Mouse (Mus musculus) spleen, postnatal 36 days (tissue): ENCODE results near the gene Eepd1.

Experiments
- DNase-seq, 2 experiments: peaks; one replicate each; pipeline ENCODE4 v3.0.0; 2022; ENCODE audit warnings: low spot score in 2 of 2, mixed read lengths in 1 of 2

Gene Eepd1

GRCm38 (mm10) chr9:25532105-25532504 lies 50.8 kb downstream of the Eepd1 start:
- no peak for DNase-seq

GRCm38 (mm10) chr9:25535487-25535886 lies 54.1 kb downstream of the Eepd1 start:
- DNase-seq, result no peak

GRCm38 (mm10) chr9:25539461-25539860 lies 58.1 kb downstream of the Eepd1 start:
- DNase-seq, result no peak

- DNase-seq, result no peak
Measured at GRCm38 (mm10) chr9:25541355-25541754, 60.0 kb downstream of the Eepd1 start.

GRCm38 (mm10) chr9:25545212-25545611 lies 63.9 kb downstream of the Eepd1 start:
- no peak for DNase-seq

GRCm38 (mm10) chr9:25549130-25550060 lies 68.0 kb downstream of the Eepd1 start:
- DNase-seq, result no peak

- no peak for DNase-seq
Measured at GRCm38 (mm10) chr9:25550196-25550595, 68.8 kb downstream of the Eepd1 start.

GRCm38 (mm10) chr9:25552532-25552931 lies 71.2 kb downstream of the Eepd1 start:
- no peak for DNase-seq

GRCm38 (mm10) chr9:25554246-25554803 lies 73.0 kb downstream of the Eepd1 start:
- no peak for DNase-seq

GRCm38 (mm10) chr9:25555261-25555660 lies 73.9 kb downstream of the Eepd1 start:
- DNase-seq, result no peak

GRCm38 (mm10) chr9:25556008-25556407 lies 74.7 kb downstream of the Eepd1 start:
- no peak for DNase-seq

- DNase-seq, result no peak
Measured at GRCm38 (mm10) chr9:25557378-25557777, 76.0 kb downstream of the Eepd1 start.

- DNase-seq, result no peak
Measured at GRCm38 (mm10) chr9:25558834-25559233, 77.5 kb downstream of the Eepd1 start.

GRCm38 (mm10) chr9:25560016-25560758 lies 78.8 kb downstream of the Eepd1 start:
- DNase-seq, result no peak

GRCm38 (mm10) chr9:25561143-25561542 lies 79.8 kb downstream of the Eepd1 start:
- DNase-seq, result no peak

- DNase-seq, result no peak
Measured at GRCm38 (mm10) chr9:25563806-25564205, 82.5 kb downstream of the Eepd1 start.

- DNase-seq, result no peak
Measured at GRCm38 (mm10) chr9:25567071-25567470, 85.7 kb downstream of the Eepd1 start.

- no peak for DNase-seq
Measured at GRCm38 (mm10) chr9:25568783-25569182, 87.4 kb downstream of the Eepd1 start.

GRCm38 (mm10) chr9:25570011-25570410 lies 88.7 kb downstream of the Eepd1 start:
- no peak for DNase-seq

- peak; percentile 4 to 33 for DNase-seq
Measured at GRCm38 (mm10) chr9:25570436-25570835, 89.1 kb downstream of the Eepd1 start.

- no peak for DNase-seq
Measured at GRCm38 (mm10) chr9:25571381-25571780, 90.0 kb downstream of the Eepd1 start.

- DNase-seq, result no peak
Measured at GRCm38 (mm10) chr9:25573753-25574152, 92.4 kb downstream of the Eepd1 start.
